Mouse (Mus musculus): ENCODE measurements around the gene Syt1. TPM values are rescaled to one million over a fixed set of nuclear protein-coding genes. Genes with fewer than 3 reads are reported as not detected.

The Syt1 gene
- polyA plus RNA-seq, 1 experiment from 2014 or later: 0.07 TPM

- Histone ChIP-seq H3K27ac (ENCODE audit: low read depth) (no peak overlapping the region), H3K27me3 (ENCODE audit: insufficient read depth, low read length) (no peaks in the 10 kb centered on the region), H3K4me3 (ENCODE audit: low read depth, low read length) (no peak overlapping the region), H3K9ac (replicated peaks) (no peak overlapping the region), H3K4me1 (ENCODE audit: insufficient read depth) (no peaks in the 10 kb centered on the region), H3K36me3 (replicated peaks; ENCODE audit: insufficient read depth, low read length) (no peaks in the 10 kb centered on the region), H3K9me3 (ENCODE audit: low read length) (no peaks in the 10 kb centered on the region), H3K4me2 (ENCODE audit: low read depth, low read length) (no peak overlapping the region)
- WGBS (ENCODE audit: insufficient replicate concordance): 56% methylated on average over 6 of the region's 6 CpGs
- DNase-seq (no peak), ATAC-seq (no peak)
- TF ChIP-seq EP300 (IDR thresholded peaks at IDR 0.05; ENCODE audit: low read depth): no peak
- no peak for TF ChIP-seq CTCF (IDR thresholded peaks at IDR 0.05; ENCODE audit: low read depth)
Observed at GRCm38 (mm10) chr10:108519156-108519555, 491.6 kb downstream of the Syt1 start.

GRCm38 (mm10) chr10:108517076-108517475 lies 493.7 kb downstream of the Syt1 start:
- H3K4me2 ChIP-seq (ENCODE audit: low read depth, low read length): no peak overlapping the region
- DNase-seq (no peak), ATAC-seq (no peak)
- H3K4me1 ChIP-seq (ENCODE audit: insufficient read depth): no peaks in the 10 kb centered on the region
- TF ChIP-seq CTCF (IDR thresholded peaks at IDR 0.05; ENCODE audit: low read depth) (no peak), EP300 (IDR thresholded peaks at IDR 0.05; ENCODE audit: low read depth) (no peak)
- H3K9me3 ChIP-seq (ENCODE audit: low read length): no peaks in the 10 kb centered on the region
- H3K9ac ChIP-seq (replicated peaks): no peak overlapping the region
- no peak overlapping the region for H3K4me3 ChIP-seq (ENCODE audit: low read depth, low read length)
- H3K36me3 ChIP-seq (replicated peaks; ENCODE audit: insufficient read depth, low read length): no peaks in the 10 kb centered on the region
- WGBS (ENCODE audit: insufficient replicate concordance): 64% methylated on average over 9 of the region's 9 CpGs
- no peaks in the 10 kb centered on the region for H3K27me3 ChIP-seq (ENCODE audit: insufficient read depth, low read length)
- no peak overlapping the region for H3K27ac ChIP-seq (ENCODE audit: low read depth)

DNA sequence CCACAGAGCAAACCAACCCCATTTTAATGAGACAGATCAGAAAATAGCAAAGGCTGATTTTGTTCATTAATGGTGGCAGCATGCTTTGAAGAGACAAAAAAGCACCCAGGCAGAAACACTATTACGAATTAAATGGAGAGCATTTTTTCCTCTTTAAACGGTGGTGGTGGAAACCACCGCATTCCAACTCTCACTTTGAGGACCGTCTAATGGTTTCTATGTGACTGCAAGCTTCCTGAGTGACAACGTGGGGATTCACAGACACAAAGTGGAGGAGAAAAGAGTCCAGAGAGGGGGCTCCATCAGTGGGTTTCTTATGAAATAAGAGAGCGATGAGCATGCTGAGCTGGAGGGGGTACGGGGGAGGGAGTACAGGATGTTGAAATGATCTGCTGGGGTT lies 496.1 kb downstream of the Syt1 start:
- Histone ChIP-seq H3K9ac (replicated peaks) (no peak overlapping the region), H3K4me2 (ENCODE audit: low read depth, low read length) (no peak overlapping the region), H3K36me3 (replicated peaks; ENCODE audit: insufficient read depth, low read length) (no peaks in the 10 kb centered on the region), H3K27me3 (ENCODE audit: insufficient read depth, low read length) (no peaks in the 10 kb centered on the region), H3K4me3 (ENCODE audit: low read depth, low read length) (no peak overlapping the region), H3K4me1 (ENCODE audit: insufficient read depth) (peaks cover 4% of the 10 kb centered on the region), H3K9me3 (ENCODE audit: low read length) (no peaks in the 10 kb centered on the region), H3K27ac (ENCODE audit: low read depth) (no peak overlapping the region)
- DNase-seq (no peak), ATAC-seq (no peak)
- TF ChIP-seq CTCF (IDR thresholded peaks at IDR 0.05; ENCODE audit: low read depth): no peak
- no peak for TF ChIP-seq EP300 (IDR thresholded peaks at IDR 0.05; ENCODE audit: low read depth)
- WGBS (ENCODE audit: insufficient replicate concordance): 67% methylated on average over 7 of the region's 7 CpGs

DNA sequence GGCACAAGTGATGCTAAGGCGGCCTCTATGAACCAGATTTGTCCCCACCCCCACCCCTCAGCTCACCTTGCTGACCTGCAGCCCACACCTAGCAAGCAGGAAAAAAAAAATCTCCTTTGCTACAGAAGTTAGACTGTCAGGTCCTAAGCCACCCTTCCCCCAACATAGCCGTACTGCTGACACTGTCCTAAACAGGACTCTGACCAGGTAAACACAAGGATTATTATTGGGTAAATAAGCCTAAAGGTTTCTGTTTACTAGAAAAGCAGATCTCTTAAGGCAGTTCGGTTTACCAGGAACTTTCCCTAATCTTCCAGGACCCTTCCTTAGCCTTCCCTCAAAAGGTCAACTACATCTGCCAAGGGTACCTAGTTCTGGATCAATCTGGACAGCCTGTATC lies 501.2 kb downstream of the Syt1 start:
- ATAC-seq (peak; percentile 29; the same call in 1 of the 2 replicates), DNase-seq (no peak)
- no peaks in the 10 kb centered on the region for H3K9me3 ChIP-seq (ENCODE audit: low read length)
- no peak overlapping the region for H3K27ac ChIP-seq (ENCODE audit: low read depth)
- no peak overlapping the region for H3K9ac ChIP-seq (replicated peaks)
- H3K27me3 ChIP-seq (ENCODE audit: insufficient read depth, low read length): no peaks in the 10 kb centered on the region
- TF ChIP-seq EP300 (IDR thresholded peaks at IDR 0.05; ENCODE audit: low read depth) (no peak), CTCF (IDR thresholded peaks at IDR 0.05; ENCODE audit: low read depth) (no peak)
- H3K4me1 ChIP-seq (ENCODE audit: insufficient read depth): peaks cover 8% of the 10 kb centered on the region
- 0 out of 2 replicates have a peak overlapping the region, but pooled peaks have one; percentile 13 for H3K4me2 ChIP-seq (ENCODE audit: low read depth, low read length)
- WGBS (ENCODE audit: insufficient replicate concordance): 52% methylated on average over 3 of the region's 3 CpGs
- H3K36me3 ChIP-seq (replicated peaks; ENCODE audit: insufficient read depth, low read length): no peaks in the 10 kb centered on the region
- no peak overlapping the region for H3K4me3 ChIP-seq (ENCODE audit: low read depth, low read length)

DNA sequence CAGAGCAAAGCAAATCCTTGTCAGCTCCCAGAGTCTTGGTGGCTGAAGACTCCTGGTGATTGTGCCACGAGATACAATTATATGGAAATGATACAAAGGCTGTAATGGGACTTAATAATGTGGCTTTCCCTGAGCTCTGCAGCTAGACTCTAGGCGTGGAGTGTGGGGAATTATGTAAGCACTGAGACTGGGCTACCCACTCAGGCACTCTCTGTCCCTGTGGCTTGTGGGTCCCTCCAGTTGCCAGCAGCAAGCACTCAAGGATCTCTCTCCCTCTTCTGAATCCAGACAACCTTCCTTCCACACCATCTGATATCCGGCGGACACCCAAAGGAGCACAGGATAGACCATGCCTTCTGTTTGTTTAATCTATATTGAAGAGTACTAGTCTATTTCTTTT lies 503.9 kb downstream of the Syt1 start:
- H3K9me3 ChIP-seq (ENCODE audit: low read length): no peaks in the 10 kb centered on the region
- DNase-seq (no peak), ATAC-seq (no peak)
- TF ChIP-seq CTCF (IDR thresholded peaks at IDR 0.05; ENCODE audit: low read depth): no peak
- TF ChIP-seq EP300 (IDR thresholded peaks at IDR 0.05; ENCODE audit: low read depth): no peak
- H3K9ac ChIP-seq (replicated peaks): no peak overlapping the region
- H3K36me3 ChIP-seq (replicated peaks; ENCODE audit: insufficient read depth, low read length): no peaks in the 10 kb centered on the region
- no peaks in the 10 kb centered on the region for H3K27me3 ChIP-seq (ENCODE audit: insufficient read depth, low read length)
- H3K4me1 ChIP-seq (ENCODE audit: insufficient read depth): peaks cover 9% of the 10 kb centered on the region
- H3K4me3 ChIP-seq (ENCODE audit: low read depth, low read length): no peak overlapping the region
- WGBS (ENCODE audit: insufficient replicate concordance): 67% methylated on average over 4 of the region's 4 CpGs
- H3K27ac ChIP-seq (ENCODE audit: low read depth): no peak overlapping the region
- no peak overlapping the region for H3K4me2 ChIP-seq (ENCODE audit: low read depth, low read length)

GRCm38 (mm10) chr10:108504925-108505324 lies 505.9 kb downstream of the Syt1 start:
- H3K27ac ChIP-seq (ENCODE audit: low read depth): no peak overlapping the region
- H3K36me3 ChIP-seq (replicated peaks; ENCODE audit: insufficient read depth, low read length): no peaks in the 10 kb centered on the region
- peak overlapping the region; percentile 53 for H3K4me2 ChIP-seq (ENCODE audit: low read depth, low read length)
- no peak overlapping the region for H3K4me3 ChIP-seq (ENCODE audit: low read depth, low read length)
- DNase-seq (no peak), ATAC-seq (no peak)
- WGBS (ENCODE audit: insufficient replicate concordance): 56% methylated on average over 7 of the region's 7 CpGs
- no peaks in the 10 kb centered on the region for H3K27me3 ChIP-seq (ENCODE audit: insufficient read depth, low read length)
- H3K9ac ChIP-seq (replicated peaks): no peak overlapping the region
- peaks cover 8% of the 10 kb centered on the region for H3K4me1 ChIP-seq (ENCODE audit: insufficient read depth)
- H3K9me3 ChIP-seq (ENCODE audit: low read length): no peaks in the 10 kb centered on the region
- TF ChIP-seq EP300 (IDR thresholded peaks at IDR 0.05; ENCODE audit: low read depth) (no peak), CTCF (IDR thresholded peaks at IDR 0.05; ENCODE audit: low read depth) (no peak)
